Comparison of ENCODE assay signal across 8 mouse cellular contexts in the genomic region with DNA sequence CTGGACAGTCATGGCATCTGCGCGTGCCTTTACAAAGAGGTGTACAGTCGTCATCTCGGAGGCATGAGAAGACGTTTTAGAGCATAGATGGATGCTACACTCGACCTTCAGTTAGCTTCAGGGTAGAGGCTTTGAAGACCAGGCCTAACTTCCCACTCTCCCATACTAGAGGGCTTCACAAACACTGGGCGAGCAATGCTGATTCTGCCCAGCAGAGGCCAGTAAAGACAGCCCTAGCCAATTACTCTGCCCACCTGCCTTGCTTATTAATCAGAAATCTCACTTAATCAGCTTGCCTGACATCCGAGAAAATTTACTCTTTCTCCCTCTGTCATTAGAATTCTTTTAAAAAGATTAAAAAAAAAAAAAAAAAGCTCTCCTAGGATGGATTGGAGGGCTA. TPM values are rescaled to one million over a fixed set of nuclear protein-coding genes. Genes with fewer than 3 reads are reported as not detected.
A peak's percentile ranks its signal among the peaks of the same experiment; 100 is the strongest.
DNase-seq lines count a peak whose midpoint lies in the region; ATAC-seq lines count a peak whose summit lies in the region.

No protein-coding gene starts in this region.

- WGBS in forebrain, embryonic 13.5 days, result 38% methylated on average over 8 of the region's 8 CpGs
- WGBS in forebrain, embryonic 11.5 days, result 48% methylated on average over 8 of the region's 8 CpGs
- WGBS in midbrain, embryonic 11.5 days, result 43% methylated on average over 8 of the region's 8 CpGs
- 39% methylated on average over 8 of the region's 8 CpGs for WGBS in midbrain, embryonic 16.5 days

- peak; percentile 48; the same call in 1 of the 2 replicates for ATAC-seq in forebrain, embryonic 13.5 days
- ATAC-seq in forebrain, embryonic 11.5 days (replicated peaks; ENCODE audit: low FRiP score), result no peak
- ATAC-seq in midbrain, embryonic 11.5 days (ENCODE audit: low FRiP score), result no peak
- ATAC-seq in midbrain, embryonic 16.5 days, result no peak
- peak; percentile 61; the same call in 1 of the 2 replicates for ATAC-seq in megakaryocyte progenitor cell, adult 5-6 weeks (replicated peaks; ENCODE audit: poor library complexity)
- no peak for ATAC-seq in erythroid progenitor cell, adult 5-6 weeks (replicated peaks; ENCODE audit: low FRiP score, poor library complexity, severe bottlenecking)

- H3K36me3 ChIP-seq in forebrain, embryonic 13.5 days (ENCODE audit: poor library complexity, severe bottlenecking), result no peaks in the 10 kb centered on the region
- H3K36me3 ChIP-seq in forebrain, embryonic 11.5 days (ENCODE audit: control insufficient read depth, insufficient read depth, low read length), result no peaks in the 10 kb centered on the region
- H3K36me3 ChIP-seq in midbrain, embryonic 11.5 days (ENCODE audit: control insufficient read depth, insufficient read depth, low read length), result no peaks in the 10 kb centered on the region
- no peaks in the 10 kb centered on the region for H3K36me3 ChIP-seq in midbrain, embryonic 16.5 days (ENCODE audit: control insufficient read depth, insufficient read depth, low read length)

- H3K4me1 ChIP-seq in forebrain, embryonic 13.5 days, result no peaks in the 10 kb centered on the region
- no peaks in the 10 kb centered on the region for H3K4me1 ChIP-seq in forebrain, embryonic 11.5 days (replicated peaks; ENCODE audit: control insufficient read depth, insufficient read depth, low read length)
- H3K4me1 ChIP-seq in midbrain, embryonic 11.5 days (ENCODE audit: control insufficient read depth, insufficient read depth, low read length), result no peaks in the 10 kb centered on the region
- H3K4me1 ChIP-seq in midbrain, embryonic 16.5 days (ENCODE audit: control insufficient read depth, insufficient read depth, low read length), result no peaks in the 10 kb centered on the region

- no peaks in the 10 kb centered on the region for H3K27me3 ChIP-seq in forebrain, embryonic 13.5 days
- no peaks in the 10 kb centered on the region for H3K27me3 ChIP-seq in forebrain, embryonic 11.5 days (ENCODE audit: control insufficient read depth, insufficient read depth, low read length)
- H3K27me3 ChIP-seq in midbrain, embryonic 11.5 days (ENCODE audit: control insufficient read depth, insufficient read depth, low read length), result no peaks in the 10 kb centered on the region
- H3K27me3 ChIP-seq in midbrain, embryonic 16.5 days (ENCODE audit: control insufficient read depth, insufficient read depth, low read depth, low read length), result no peaks in the 10 kb centered on the region

- no peak overlapping the region for H3K4me2 ChIP-seq in forebrain, embryonic 13.5 days
- H3K4me2 ChIP-seq in forebrain, embryonic 11.5 days (ENCODE audit: low read depth, low read length, severe bottlenecking), result no peak overlapping the region
- no peak overlapping the region for H3K4me2 ChIP-seq in midbrain, embryonic 11.5 days
- H3K4me2 ChIP-seq in midbrain, embryonic 16.5 days (ENCODE audit: low read length), result no peak overlapping the region

- no peak for DNase-seq in forebrain, embryonic 11.5 days (ENCODE audit: low spot score)
- DNase-seq in midbrain, embryonic 11.5 days (ENCODE audit: low spot score, missing footprints), result peak; percentile 81
- peak; percentile 67 for DNase-seq in NIH3T3 (ENCODE audit: low read depth)
- DNase-seq in kidney, adult 9 months, result peak; percentile 65

- no peaks in the 10 kb centered on the region for H3K9me3 ChIP-seq in forebrain, embryonic 13.5 days (replicated peaks)
- H3K9me3 ChIP-seq in forebrain, embryonic 11.5 days (ENCODE audit: control insufficient read depth, low read length), result no peaks in the 10 kb centered on the region
- no peaks in the 10 kb centered on the region for H3K9me3 ChIP-seq in midbrain, embryonic 11.5 days (ENCODE audit: control insufficient read depth, low read length)
- H3K9me3 ChIP-seq in midbrain, embryonic 16.5 days (replicated peaks; ENCODE audit: control insufficient read depth, low read length, poor library complexity, severe bottlenecking), result no peaks in the 10 kb centered on the region

- no peak overlapping the region for H3K9ac ChIP-seq in forebrain, embryonic 13.5 days
- H3K9ac ChIP-seq in forebrain, embryonic 11.5 days (ENCODE audit: low read length), result no peak overlapping the region
- H3K9ac ChIP-seq in midbrain, embryonic 11.5 days (ENCODE audit: low read length), result no peak overlapping the region
- H3K9ac ChIP-seq in midbrain, embryonic 16.5 days (ENCODE audit: low read depth, low read length), result no peak overlapping the region

- no peak overlapping the region for H3K4me3 ChIP-seq in forebrain, embryonic 13.5 days
- no peak overlapping the region for H3K4me3 ChIP-seq in forebrain, embryonic 11.5 days (ENCODE audit: low read depth, low read length)
- H3K4me3 ChIP-seq in midbrain, embryonic 11.5 days (ENCODE audit: low read depth, low read length), result no peak overlapping the region
- no peak overlapping the region for H3K4me3 ChIP-seq in midbrain, embryonic 16.5 days (ENCODE audit: low read depth, low read length)

- no peak overlapping the region for H3K27ac ChIP-seq in forebrain, embryonic 13.5 days
- no peak overlapping the region for H3K27ac ChIP-seq in forebrain, embryonic 11.5 days (ENCODE audit: low read depth, low read length)
- no peak overlapping the region for H3K27ac ChIP-seq in midbrain, embryonic 11.5 days (ENCODE audit: low read depth, low read length)
- H3K27ac ChIP-seq in midbrain, embryonic 16.5 days (ENCODE audit: low read length), result no peak overlapping the region

RNA-seq across cellular contexts. Expression of a gene that starts 33.3 kb away (rescaled TPM):
- 1.5 and 2.1 TPM in 2 replicates for polyA plus RNA-seq in forebrain, embryonic 13.5 days (2015; fragmentation: Nextera tagmentation; extraction: Ambion mirVana)
- 1.1 and 1.9 TPM in 2 replicates for polyA plus RNA-seq in forebrain, embryonic 11.5 days (2014; fragmentation: Nextera tagmentation; extraction: Ambion mirVana)
- 4.7 and 5.5 TPM in 2 replicates for polyA plus RNA-seq in midbrain, embryonic 11.5 days (2014; fragmentation: Nextera tagmentation; extraction: Ambion mirVana)
- polyA plus RNA-seq in midbrain, embryonic 16.5 days (2015; fragmentation: Nextera tagmentation; extraction: Ambion mirVana), result 0.94 and 1.7 TPM in 2 replicates
- 0.07 TPM in 1 of 2 replicates, not detected in the other for total RNA-seq in megakaryocyte progenitor cell, adult 5-6 weeks (2015)
- not detected in 2 replicates for total RNA-seq in megakaryocyte progenitor cell, adult 5-6 weeks (2017)
- 0.36 and 1.7 TPM in 2 replicates for total RNA-seq in erythroid progenitor cell, adult 5-6 weeks (2015; ENCODE audit: low replicate concordance)
- 0.51 TPM in 1 of 2 replicates, not detected in the other for total RNA-seq in erythroid progenitor cell, adult 5-6 weeks (2017; ENCODE audit: low replicate concordance)

RNA-seq across cellular contexts. Expression of a gene that starts 58.5 kb away (rescaled TPM):
- polyA plus RNA-seq in forebrain, embryonic 13.5 days (2015; fragmentation: Nextera tagmentation; extraction: Ambion mirVana), result 66.4 and 75.0 TPM in 2 replicates
- 57.1 and 61.7 TPM in 2 replicates for polyA plus RNA-seq in forebrain, embryonic 11.5 days (2014; fragmentation: Nextera tagmentation; extraction: Ambion mirVana)
- polyA plus RNA-seq in midbrain, embryonic 11.5 days (2014; fragmentation: Nextera tagmentation; extraction: Ambion mirVana), result 45.3 and 48.4 TPM in 2 replicates
- polyA plus RNA-seq in midbrain, embryonic 16.5 days (2015; fragmentation: Nextera tagmentation; extraction: Ambion mirVana), result 34.1 and 36.7 TPM in 2 replicates
- total RNA-seq in megakaryocyte progenitor cell, adult 5-6 weeks (2015), result 16.3 and 20.0 TPM in 2 replicates
- 14.7 and 17.5 TPM in 2 replicates for total RNA-seq in megakaryocyte progenitor cell, adult 5-6 weeks (2017)
- total RNA-seq in erythroid progenitor cell, adult 5-6 weeks (2015; ENCODE audit: low replicate concordance), result 15.1 and 18.0 TPM in 2 replicates
- 8.7 and 11.3 TPM in 2 replicates for total RNA-seq in erythroid progenitor cell, adult 5-6 weeks (2017; ENCODE audit: low replicate concordance)

Comparison
In these comparisons a context has a peak if more than half of its experiments do, and no peak if none do; other contexts are left out.
1. ATAC-seq: peak in forebrain, embryonic 13.5 days (single experiment) and megakaryocyte progenitor cell, adult 5-6 weeks (single experiment); none in forebrain, embryonic 11.5 days (single experiment), midbrain, embryonic 11.5 days (single experiment), midbrain, embryonic 16.5 days (single experiment) and erythroid progenitor cell, adult 5-6 weeks (single experiment).